Mouse (Mus musculus) thymus, postnatal 10 days (tissue): Measurements from ENCODE around the gene Sf1.
A peak's percentile ranks its signal among the peaks of the same experiment; 100 is the strongest.

Experiments used
- DNase-seq, 2 experiments: peaks; one replicate each; pipeline ENCODE4 v3.0.0; 2021; ENCODE audit warnings: low spot score in 2 of 2

The Sf1 gene

DNA sequence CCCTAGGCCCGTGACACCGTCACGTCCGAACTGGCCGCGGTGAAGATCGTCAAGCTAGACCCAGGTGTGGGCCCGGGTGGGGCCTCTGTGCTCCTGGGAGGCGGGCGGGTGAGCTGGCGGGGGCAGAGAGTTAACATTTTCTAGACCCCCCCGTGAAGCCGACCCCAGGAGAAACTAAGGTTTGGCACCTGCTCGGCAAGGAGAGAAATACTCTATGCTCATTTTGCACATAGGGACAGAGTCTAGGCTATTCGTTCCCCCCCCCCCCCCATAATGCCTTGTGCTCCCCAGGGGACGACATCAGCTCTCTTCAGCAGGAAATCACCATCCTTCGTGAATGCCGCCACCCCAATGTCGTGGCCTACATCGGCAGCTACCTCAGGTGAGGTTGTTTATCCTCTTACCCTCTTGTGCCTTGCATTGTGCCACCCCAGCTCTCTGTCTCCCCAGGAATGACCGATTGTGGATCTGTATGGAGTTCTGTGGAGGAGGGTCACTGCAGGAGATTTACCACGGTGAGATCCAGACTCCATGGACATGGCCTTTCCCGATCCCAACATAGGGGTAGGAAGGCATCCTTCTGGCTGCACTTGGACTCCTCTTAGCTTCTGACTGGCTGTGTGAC, 21.9 kb upstream of the Sf1 start:
- peak in 1 of 2 experiments; percentile 35 for DNase-seq

GRCm38 (mm10) chr19:6342276-6342933, 21.1 kb upstream of the Sf1 start:
- DNase-seq, result peak in 1 of 2 experiments; percentile 46

GRCm38 (mm10) chr19:6343066-6343925, 20.2 kb upstream of the Sf1 start:
- DNase-seq, result peak in 1 of 2 experiments; percentile 32

DNA sequence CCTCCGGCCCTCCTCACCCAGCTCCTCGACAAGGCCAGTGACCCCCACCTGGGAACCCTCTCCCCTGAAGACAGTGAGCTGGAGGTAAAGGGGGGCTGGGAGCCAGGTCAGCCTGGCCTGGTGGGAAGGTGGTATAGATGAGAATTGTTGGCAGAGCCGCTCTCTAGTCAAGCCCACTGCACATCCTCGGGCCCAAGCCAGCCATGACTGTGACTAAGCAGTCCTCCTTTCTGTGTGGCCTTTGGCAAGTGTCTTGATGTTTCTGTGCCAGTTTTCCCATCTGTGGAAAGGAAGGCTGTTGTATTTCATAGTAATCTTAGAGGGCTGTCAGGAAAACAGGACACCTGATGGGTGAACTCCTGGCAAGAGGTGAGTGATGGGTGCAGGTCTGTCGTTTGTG, 19.5 kb upstream of the Sf1 start:
- no peak for DNase-seq

DNA sequence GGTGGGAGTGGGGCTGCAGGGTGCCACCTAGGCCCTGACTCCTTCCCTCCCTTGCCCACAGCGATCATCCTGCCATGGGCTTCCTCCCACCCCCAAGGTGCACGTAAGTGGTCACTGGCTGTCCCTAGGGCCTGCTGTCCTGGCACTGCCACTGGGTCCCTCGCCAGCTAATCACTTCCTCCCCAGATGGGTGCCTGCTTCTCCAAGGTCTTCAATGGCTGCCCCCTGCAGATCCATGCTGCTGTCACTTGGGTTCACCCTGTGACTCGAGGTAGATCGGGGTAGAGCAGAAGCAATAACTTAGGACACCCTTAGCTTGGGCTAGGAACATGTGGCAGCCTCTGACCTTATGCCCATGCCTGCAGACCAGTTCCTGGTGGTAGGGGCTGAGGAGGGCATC, 17.5 kb upstream of the Sf1 start:
- DNase-seq, result no peak

DNA sequence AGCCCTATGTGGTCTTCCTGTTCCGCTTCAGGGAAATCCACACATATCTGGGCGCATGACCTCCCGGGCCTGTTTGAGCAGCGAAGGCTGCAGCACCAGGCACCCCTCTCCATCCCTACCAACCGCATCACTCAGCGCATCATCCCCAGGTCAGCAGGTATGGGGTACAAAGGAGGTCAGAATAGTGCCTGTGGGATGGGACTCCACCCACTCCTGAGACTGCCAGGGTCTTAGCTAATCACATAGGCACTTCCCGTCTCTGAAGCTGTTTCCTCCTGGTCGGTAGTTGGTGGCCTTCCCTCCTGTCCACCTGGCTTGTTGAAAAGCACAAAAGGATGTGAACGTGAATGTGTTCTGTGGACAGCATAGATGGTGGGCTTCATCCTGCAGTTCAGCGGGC, 16.8 kb upstream of the Sf1 start:
- no peak for DNase-seq

DNA sequence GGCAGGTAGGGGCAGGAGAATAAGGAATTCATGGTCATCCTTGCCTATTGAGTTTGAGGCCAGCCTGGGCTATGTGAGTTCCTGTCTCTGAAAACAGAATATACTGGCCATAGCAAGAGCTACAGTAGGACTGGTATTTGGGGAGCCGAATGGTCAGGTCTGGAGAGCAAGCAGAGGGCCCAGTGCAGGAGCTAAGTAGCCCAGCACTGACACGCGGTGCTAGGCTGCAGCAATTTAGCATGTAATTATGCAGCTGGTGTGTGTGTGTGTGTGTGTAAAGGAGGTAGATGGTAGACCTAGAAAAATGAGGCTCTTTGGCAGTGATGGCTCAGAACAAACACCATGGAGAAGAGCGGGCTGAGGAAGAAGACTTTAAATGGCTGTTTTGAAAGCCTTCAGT, 15.9 kb upstream of the Sf1 start:
- DNase-seq, result no peak

DNA sequence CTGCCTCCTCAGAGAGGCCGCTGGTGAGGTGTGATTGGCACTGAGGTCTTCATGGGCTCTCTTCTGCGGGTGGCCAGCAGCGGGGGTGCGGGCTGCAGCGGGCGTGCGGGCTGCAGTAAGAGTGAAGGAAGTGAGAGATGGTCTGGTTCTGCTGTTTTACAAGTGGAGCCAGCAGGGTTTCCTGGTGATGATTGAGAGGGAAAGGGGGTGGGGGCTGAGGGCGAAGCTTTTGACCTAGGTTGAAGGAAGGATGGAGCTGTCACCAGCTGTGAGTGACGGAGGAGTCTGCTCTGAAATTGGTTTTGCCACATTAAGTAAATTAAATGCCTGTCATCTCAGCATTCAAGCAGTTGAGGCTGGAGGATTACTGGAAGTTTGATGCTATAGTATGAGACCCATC, 14.8 kb upstream of the Sf1 start:
- DNase-seq, result no peak

DNA sequence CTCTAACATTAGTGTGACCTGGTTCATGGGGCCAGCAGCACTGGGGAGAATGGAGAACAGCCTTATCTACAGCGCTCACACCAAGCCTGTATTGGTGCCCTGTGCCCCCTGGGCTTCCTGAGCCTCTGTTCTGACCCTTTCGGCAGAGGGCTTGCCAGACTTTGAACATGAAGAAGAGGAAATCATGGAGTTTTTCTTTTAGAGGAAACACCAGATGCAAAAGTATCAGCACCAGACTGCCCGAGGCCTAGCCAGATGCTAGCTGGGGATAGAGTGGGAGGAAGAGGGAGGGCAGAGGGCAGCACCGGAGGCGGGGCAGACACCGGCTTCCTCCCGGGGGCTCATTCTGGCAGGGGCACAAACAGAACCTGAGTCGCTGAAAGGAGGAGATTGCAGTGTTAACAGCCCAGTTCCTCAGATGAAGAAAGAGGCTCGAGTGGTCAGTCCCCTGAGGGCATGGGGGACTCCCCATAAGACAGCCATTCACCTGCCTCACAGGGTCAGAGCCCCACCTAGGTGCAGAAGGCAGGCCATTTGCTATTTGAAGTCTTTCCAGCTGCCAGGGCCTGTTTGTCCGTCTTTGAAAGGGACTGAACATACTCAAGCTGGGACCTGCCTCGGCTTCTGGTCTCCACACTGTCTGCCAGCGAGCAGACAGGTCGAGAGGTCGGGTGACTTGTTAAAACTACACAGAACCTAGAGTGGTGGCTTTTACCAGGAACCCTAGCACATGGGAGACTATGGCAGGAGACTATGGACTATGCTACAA, 14.1 kb upstream of the Sf1 start:
- no peak for DNase-seq

DNA sequence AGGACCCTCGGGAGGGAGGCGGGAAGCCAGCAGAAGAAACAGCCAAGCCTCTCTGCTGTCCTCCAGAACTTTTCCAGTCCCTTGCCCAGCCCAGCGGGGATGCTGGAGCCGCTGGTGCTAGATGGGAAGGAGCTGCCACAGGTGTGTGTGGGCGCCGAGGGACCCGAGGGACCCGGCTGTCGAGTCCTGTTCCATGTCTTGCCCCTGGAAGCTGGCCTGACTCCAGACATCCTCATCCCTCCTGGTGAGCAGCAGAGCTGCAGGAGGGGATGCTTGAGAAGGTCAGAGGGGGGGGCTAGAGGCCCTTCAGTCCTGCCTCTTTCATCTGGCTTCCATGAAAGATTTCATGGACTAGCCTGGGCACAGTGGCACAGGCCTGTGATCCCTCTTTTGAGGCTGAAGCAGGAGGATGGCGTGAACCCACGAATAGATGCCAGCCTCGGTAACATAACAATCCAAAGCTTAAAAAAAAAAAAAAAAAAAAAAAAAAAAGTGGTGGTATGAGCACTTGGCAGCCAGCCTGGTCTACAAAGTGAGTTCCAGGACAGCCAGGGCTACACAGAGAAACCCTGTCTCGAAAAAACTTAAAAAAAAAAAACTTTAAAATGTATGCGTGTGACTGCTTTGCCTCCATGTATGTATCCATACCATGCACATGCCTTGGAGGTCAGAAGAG, 11.9 kb upstream of the Sf1 start:
- DNase-seq, result no peak

- no peak for DNase-seq
These were observed 11.4 kb upstream of the Sf1 start for GRCm38 (mm10) chr19:6352107-6352505.

DNA sequence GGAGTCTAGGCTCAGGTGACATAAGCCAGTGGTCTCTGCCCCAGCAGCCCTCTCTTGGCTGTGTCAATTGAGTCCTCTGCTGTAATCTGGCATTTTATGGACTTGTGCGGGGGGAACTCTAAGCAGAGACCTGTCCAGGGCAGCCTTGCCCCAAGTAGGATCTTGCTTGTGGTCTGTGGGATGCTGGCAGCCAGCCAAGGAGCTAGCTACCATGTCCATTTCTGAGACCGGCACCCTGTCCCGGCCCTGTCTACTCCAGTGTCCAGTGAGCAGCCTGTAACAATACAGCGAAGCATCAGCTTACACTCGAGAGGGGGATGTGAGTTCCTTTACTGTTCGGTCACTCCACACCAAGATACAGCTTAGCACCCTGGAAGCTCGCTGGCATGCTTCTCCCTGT, 9.5 kb upstream of the Sf1 start:
- no peak for DNase-seq

DNA sequence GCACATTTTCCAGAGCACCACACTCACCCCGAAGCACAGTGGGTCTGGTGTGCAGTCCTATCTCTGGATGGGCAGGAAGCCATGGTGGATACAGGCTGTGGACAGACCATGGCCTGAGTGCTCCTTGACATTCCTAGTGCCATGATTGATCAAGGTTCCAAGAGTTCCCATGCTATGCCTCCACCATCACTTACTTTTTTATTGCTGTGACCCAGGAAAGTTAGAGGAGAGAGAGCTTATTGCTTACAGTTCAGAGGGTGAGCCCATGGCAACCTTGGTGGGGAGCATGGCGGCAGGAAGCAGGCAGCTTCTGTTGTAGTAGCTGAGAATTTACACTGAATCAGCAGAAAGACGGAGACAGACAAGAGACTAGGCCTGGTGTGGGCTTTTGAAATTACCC, 2.2 kb upstream of the Sf1 start:
- DNase-seq, result no peak

- no peak for DNase-seq
These were observed 439 bp upstream of the Sf1 start for GRCm38 (mm10) chr19:6363091-6363410.

GRCm38 (mm10) chr19:6364317-6364725, 831 bp downstream of the Sf1 start:
- DNase-seq, result peak; percentile 88 to 93

- no peak for DNase-seq
These were observed 1.4 kb downstream of the Sf1 start for GRCm38 (mm10) chr19:6364842-6365241.

- DNase-seq, result no peak
These were observed 6.7 kb downstream of the Sf1 start for GRCm38 (mm10) chr19:6370175-6370574.

- no peak for DNase-seq
These were observed 8.9 kb downstream of the Sf1 start for GRCm38 (mm10) chr19:6372433-6372832.

- peak; percentile 73 to 92 for DNase-seq
These were observed 10.3 kb downstream of the Sf1 start for GRCm38 (mm10) chr19:6373539-6374400.

GRCm38 (mm10) chr19:6374571-6374970, 11.1 kb downstream of the Sf1 start:
- DNase-seq, result no peak
